Mouse (Mus musculus) limb, embryonic 10.5 days (tissue): ENCODE measurements around the gene Lgi4. TPM values are rescaled to one million over a fixed set of nuclear protein-coding genes. Genes with fewer than 3 reads are reported as not detected.

Source experiments
- DNase-seq: peaks from one replicate; pipeline ENCODE4 v3.0.0-alpha.2; 2017; ENCODE audit warnings: low spot score
- H3K27ac ChIP-seq: fragments of 300-500 bp; sonication (generic); 2 replicates; pipeline ENCODE4 v1.5.1; 2016; ENCODE audit warnings: mild to moderate bottlenecking
- H3K27me3 ChIP-seq: fragments of 300-500 bp; sonication (generic); 2 replicates; pipeline ENCODE4 v1.6.1; 2016; ENCODE audit warnings: low read depth, mild to moderate bottlenecking; ENCODE audit not compliant: poor library complexity, severe bottlenecking
- H3K36me3 ChIP-seq: fragments of 300-500 bp; sonication (generic); 2 replicates; pipeline ENCODE4 v1.6.1; 2016; ENCODE audit warnings: mild to moderate bottlenecking, moderate library complexity
- H3K4me1 ChIP-seq: fragments of 300-500 bp; sonication (generic); 2 replicates; pipeline ENCODE4 v1.6.1; 2016
- H3K4me3 ChIP-seq: fragments of 300-500 bp; sonication (generic); 2 replicates; pipeline ENCODE4 v1.5.1; 2016; ENCODE audit warnings: mild to moderate bottlenecking, moderate library complexity
- H3K9me3 ChIP-seq: fragments of 300-500 bp; sonication (generic); replicated peaks from 2 replicates; pipeline ENCODE4 v1.6.1; 2016; ENCODE audit warnings: mild to moderate bottlenecking
- WGBS: fragments of 180-500 bp; shearing (Covaris S2); methylation state at CpG from one replicate; pipeline ENCODE4 v1.1.7; 2016; 5-methylcytosine and 5-hydroxymethylcytosine counted together
- polyA plus RNA-seq: library from polyadenylated mRNA; unstranded; fragments of >200 nt; fragmentation: Nextera tagmentation; extraction: Ambion mirVana; gene quantifications from 2 replicates; pipeline ENCODE4 v1.2.1, GENCODE M21; 2016

Gene Lgi4
- polyA plus RNA-seq, 1 experiment from 2014 or later, result 0.16 TPM

- Histone ChIP-seq H3K27ac (peak overlapping the region; percentile 80), H3K36me3 (no peaks in the 10 kb centered on the region), H3K4me3 (peak overlapping the region; percentile 35), H3K4me1 (peaks cover 59% of the 10 kb centered on the region), H3K27me3 (peaks cover 54% of the 10 kb centered on the region), H3K9me3 (no peaks in the 10 kb centered on the region)
- no peak for DNase-seq
- WGBS, result 56% methylated on average over 11 of the region's 11 CpGs
Measured at GRCm38 (mm10) chr7:31054661-31055320, 4.4 kb upstream of the Lgi4 start.

- peak; percentile 61 for DNase-seq
- Histone ChIP-seq H3K27ac (peak overlapping the region; percentile 80), H3K4me1 (peaks cover 53% of the 10 kb centered on the region), H3K27me3 (peaks cover 48% of the 10 kb centered on the region), H3K9me3 (no peaks in the 10 kb centered on the region), H3K4me3 (peak overlapping the region; percentile 35), H3K36me3 (no peaks in the 10 kb centered on the region)
- WGBS, result 8% methylated on average over 10 of the region's 10 CpGs
Measured at GRCm38 (mm10) chr7:31055354-31055824, 3.8 kb upstream of the Lgi4 start.

GRCm38 (mm10) chr7:31055883-31056282 is 3.3 kb upstream of the Lgi4 start:
- DNase-seq, result no peak
- Histone ChIP-seq H3K27ac (peak overlapping the region; percentile 80), H3K27me3 (peaks cover 43% of the 10 kb centered on the region), H3K36me3 (no peaks in the 10 kb centered on the region), H3K4me1 (peaks cover 48% of the 10 kb centered on the region), H3K9me3 (no peaks in the 10 kb centered on the region), H3K4me3 (peak overlapping the region; percentile 35)
- WGBS, result 20% methylated on average over 3 of the region's 4 CpGs

- WGBS, result 87% methylated on average over 7 of the region's 7 CpGs
- Histone ChIP-seq H3K27ac (no peak overlapping the region), H3K27me3 (peaks cover 38% of the 10 kb centered on the region), H3K4me3 (no peak overlapping the region), H3K9me3 (no peaks in the 10 kb centered on the region), H3K4me1 (peaks cover 43% of the 10 kb centered on the region), H3K36me3 (no peaks in the 10 kb centered on the region)
- DNase-seq, result no peak
Measured at GRCm38 (mm10) chr7:31056448-31056847, 2.7 kb upstream of the Lgi4 start.

- H3K27ac ChIP-seq, result peak within 1 kb of the TSS; percentile 80; the same call in 1 of the 2 replicates
- H3K4me1 ChIP-seq, result peaks cover 36% of the 10 kb centered on the region
- no peaks in the 10 kb centered on the region for H3K9me3 ChIP-seq
- no peak within 1 kb of the TSS for H3K4me3 ChIP-seq
- H3K27me3 ChIP-seq, result peaks cover 31% of the 10 kb centered on the region
- DNase-seq, result no peak
- 59% methylated on average over 2 of the region's 2 CpGs for WGBS
- no peaks in the 10 kb centered on the region for H3K36me3 ChIP-seq
Measured at GRCm38 (mm10) chr7:31057071-31057470, 2.1 kb upstream of the Lgi4 start, which contains the start of gene Fxyd1. TSS of gene Fxyd1 (minus strand) at chr7:31057199.

GRCm38 (mm10) chr7:31057730-31058129 is 1.4 kb upstream of the Lgi4 start:
- Histone ChIP-seq H3K36me3 (no peaks in the 10 kb centered on the region), H3K27me3 (peaks cover 25% of the 10 kb centered on the region), H3K4me1 (peaks cover 30% of the 10 kb centered on the region), H3K4me3 (no peak overlapping the region), H3K9me3 (no peaks in the 10 kb centered on the region), H3K27ac (no peak overlapping the region; the same call in 1 of the 2 replicates)
- WGBS, result 69% methylated on average over 5 of the region's 5 CpGs
- DNase-seq, result no peak

- Histone ChIP-seq H3K27me3 (peaks cover 20% of the 10 kb centered on the region), H3K27ac (no peak overlapping the region), H3K36me3 (no peaks in the 10 kb centered on the region), H3K9me3 (no peaks in the 10 kb centered on the region), H3K4me1 (peaks cover 25% of the 10 kb centered on the region), H3K4me3 (no peak overlapping the region)
- WGBS, result 86% methylated on average over 6 of the region's 6 CpGs
- DNase-seq, result no peak
Measured at GRCm38 (mm10) chr7:31058211-31058610, 931 bp upstream of the Lgi4 start.

- WGBS, result 74% methylated on average over 11 of the region's 11 CpGs
- Histone ChIP-seq H3K27ac (peak overlapping the region; percentile 46; the same call in 1 of the 2 replicates), H3K4me3 (no peak overlapping the region)
Measured at GRCm38 (mm10) chr7:31059919-31060620, 928 bp downstream of the Lgi4 start.

GRCm38 (mm10) chr7:31060621-31061010 is 1.5 kb downstream of the Lgi4 start:
- WGBS, result 86% methylated on average over 7 of the region's 7 CpGs
- no peak overlapping the region for H3K4me3 ChIP-seq
- peaks cover 10% of the 10 kb centered on the region for H3K4me1 ChIP-seq
- no peaks in the 10 kb centered on the region for H3K36me3 ChIP-seq
- H3K9me3 ChIP-seq, result no peaks in the 10 kb centered on the region
- DNase-seq, result no peak
- H3K27ac ChIP-seq, result no peak overlapping the region
- no peaks in the 10 kb centered on the region for H3K27me3 ChIP-seq

More at GRCm38 (mm10) chr7:31059919-31060620, 928 bp downstream of the Lgi4 start:
- peaks cover 15% of the 10 kb centered on the region for H3K4me1 ChIP-seq
- H3K27me3 ChIP-seq, result peaks cover 1% of the 10 kb centered on the region; the same call in 1 of the 2 replicates
- no peak for DNase-seq
- H3K36me3 ChIP-seq, result no peaks in the 10 kb centered on the region
- no peaks in the 10 kb centered on the region for H3K9me3 ChIP-seq

- H3K27me3 ChIP-seq, result no peaks in the 10 kb centered on the region
- no peaks in the 10 kb centered on the region for H3K9me3 ChIP-seq
- H3K4me3 ChIP-seq, result no peak overlapping the region
- 89% methylated on average over 12 of the region's 12 CpGs for WGBS
- no peak for DNase-seq
- H3K27ac ChIP-seq, result no peak overlapping the region
- H3K4me1 ChIP-seq, result peaks cover 15% of the 10 kb centered on the region
- no peaks in the 10 kb centered on the region for H3K36me3 ChIP-seq
Measured at GRCm38 (mm10) chr7:31063074-31063560, 4.0 kb downstream of the Lgi4 start.

GRCm38 (mm10) chr7:31067836-31068235 is 8.7 kb downstream of the Lgi4 start:
- WGBS, result 54% methylated on average over 5 of the region's 5 CpGs
- no peak overlapping the region for H3K4me3 ChIP-seq
- peaks cover 21% of the 10 kb centered on the region for H3K4me1 ChIP-seq
- no peak for DNase-seq
- H3K27me3 ChIP-seq, result no peaks in the 10 kb centered on the region
- no peaks in the 10 kb centered on the region for H3K36me3 ChIP-seq
- no peak overlapping the region for H3K27ac ChIP-seq
- H3K9me3 ChIP-seq, result no peaks in the 10 kb centered on the region

GRCm38 (mm10) chr7:31069491-31069890 is 10.3 kb downstream of the Lgi4 start:
- no peak for DNase-seq
- H3K27ac ChIP-seq, result no peak overlapping the region
- WGBS, result 87% methylated on average over 14 of the region's 14 CpGs

GRCm38 (mm10) chr7:31070324-31070723 is 11.2 kb downstream of the Lgi4 start:
- no peak for DNase-seq
- Histone ChIP-seq H3K27ac (no peak overlapping the region), H3K27me3 (no peaks in the 10 kb centered on the region), H3K4me3 (no peak overlapping the region), H3K36me3 (no peaks in the 10 kb centered on the region), H3K4me1 (peaks cover 27% of the 10 kb centered on the region), H3K9me3 (no peaks in the 10 kb centered on the region)
- WGBS, result 82% methylated on average over 6 of the region's 6 CpGs

More at GRCm38 (mm10) chr7:31069491-31069890, 10.3 kb downstream of the Lgi4 start:
- Histone ChIP-seq H3K27me3 (no peaks in the 10 kb centered on the region), H3K4me3 (no peak overlapping the region), H3K9me3 (no peaks in the 10 kb centered on the region), H3K4me1 (peaks cover 25% of the 10 kb centered on the region), H3K36me3 (no peaks in the 10 kb centered on the region)
